Mouse (Mus musculus) frontal cortex, postnatal 14 days (tissue): Measurements from ENCODE around the gene Mrtfa.

Experiments
- DNase-seq, 2 experiments: peaks; one replicate each; pipeline ENCODE4 v3.0.0; 2022; ENCODE audit warnings: low spot score in 2 of 2

The Mrtfa gene

GRCm38 (mm10) chr15:81031611-81032010, 158.9 kb downstream of the Mrtfa start:
- no peak for DNase-seq

GRCm38 (mm10) chr15:81030891-81031425, 159.6 kb downstream of the Mrtfa start:
- no peak for DNase-seq

- peak; percentile 67 to 82 for DNase-seq
These were observed 163.0 kb downstream of the Mrtfa start for GRCm38 (mm10) chr15:81027378-81028173.

DNA sequence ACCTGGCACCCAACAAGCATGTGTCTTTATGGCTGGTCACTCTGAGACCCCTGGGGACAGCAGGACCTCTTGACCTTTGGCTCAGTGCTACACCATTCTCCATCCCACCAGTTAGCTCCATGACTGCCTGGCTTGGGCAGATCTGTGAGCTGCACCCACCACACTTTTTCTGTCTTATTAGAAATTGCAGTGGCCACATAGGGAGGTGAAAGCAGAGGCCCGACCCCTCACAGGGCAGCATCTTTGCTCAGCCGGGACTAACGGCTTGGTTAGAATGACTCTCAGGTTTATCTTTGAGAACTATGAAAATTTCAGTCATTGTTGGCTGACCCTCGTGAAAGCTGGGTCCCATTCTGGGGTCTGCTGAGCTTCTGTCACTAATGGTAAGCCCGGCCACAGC, 163.7 kb downstream of the Mrtfa start:
- DNase-seq: no peak

- DNase-seq: no peak
These were observed 166.7 kb downstream of the Mrtfa start for GRCm38 (mm10) chr15:81023842-81024241.

GRCm38 (mm10) chr15:81022437-81022836, 168.1 kb downstream of the Mrtfa start:
- DNase-seq: no peak

GRCm38 (mm10) chr15:81021377-81021776, 169.2 kb downstream of the Mrtfa start:
- no peak for DNase-seq

DNA sequence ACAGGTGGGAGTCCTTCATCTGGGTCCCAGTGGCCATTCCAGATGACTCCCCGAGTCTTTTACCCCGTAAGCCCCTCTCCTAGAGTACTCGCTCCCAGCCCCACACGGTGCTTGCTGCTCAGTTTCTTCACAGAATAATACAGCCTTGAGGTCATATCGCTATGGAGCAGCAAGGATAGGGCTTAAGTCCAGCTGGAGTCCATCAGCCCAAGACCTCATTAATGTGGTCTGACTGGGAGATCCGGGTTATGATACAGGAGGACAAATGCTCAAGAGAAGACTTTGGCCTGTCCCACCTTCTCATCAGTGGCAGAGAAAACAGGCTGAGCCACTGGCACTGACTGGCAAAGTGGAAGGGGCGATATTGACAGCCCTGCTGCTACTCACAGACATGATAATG, 173.2 kb downstream of the Mrtfa start:
- no peak for DNase-seq

- DNase-seq: no peak
These were observed 174.1 kb downstream of the Mrtfa start for GRCm38 (mm10) chr15:81016488-81016887.

GRCm38 (mm10) chr15:81015068-81015744, 175.4 kb downstream of the Mrtfa start:
- no peak for DNase-seq

DNA sequence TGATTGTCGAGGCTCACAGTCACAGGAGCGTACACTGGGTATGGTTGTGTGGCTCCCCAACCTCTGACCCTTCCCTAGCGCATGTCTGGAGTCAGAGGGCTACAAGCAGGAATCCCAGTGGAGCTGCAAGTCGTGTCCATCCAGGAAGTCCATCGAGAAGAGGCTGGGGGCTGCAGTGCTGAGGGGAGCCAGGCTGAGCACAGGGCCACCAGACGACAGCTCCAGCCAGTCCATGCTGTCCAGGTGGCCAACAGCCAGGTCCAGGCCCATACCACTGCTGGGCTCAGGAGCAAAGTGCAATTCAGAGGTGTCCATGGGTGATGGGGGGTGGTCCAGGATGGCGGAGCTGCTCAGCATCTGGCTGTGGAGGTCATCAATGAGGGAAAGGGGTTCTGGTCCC, 177.4 kb downstream of the Mrtfa start:
- no peak for DNase-seq

DNA sequence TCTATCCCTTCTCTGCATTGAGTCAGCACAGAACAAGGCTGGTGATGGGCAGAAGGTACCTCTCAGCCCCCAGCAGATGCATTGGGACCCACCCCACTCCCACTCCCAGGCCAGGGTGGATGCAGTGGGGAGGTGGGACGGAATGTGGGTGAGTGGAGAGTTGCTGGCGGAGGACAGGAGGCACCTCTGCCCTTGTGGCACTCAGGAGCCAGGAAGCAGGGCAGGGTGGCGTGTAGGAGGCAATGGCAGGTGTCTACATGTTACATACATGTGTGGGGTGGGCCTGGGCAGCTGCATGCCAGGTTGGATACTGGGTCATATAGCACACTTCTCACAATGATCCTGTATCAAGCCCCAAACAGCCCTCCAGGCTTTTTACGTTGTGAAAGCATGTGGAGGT, 178.2 kb downstream of the Mrtfa start:
- DNase-seq: peak in 1 of 2 experiments; percentile 5

- no peak for DNase-seq
These were observed 179.0 kb downstream of the Mrtfa start for GRCm38 (mm10) chr15:81011523-81011922.

GRCm38 (mm10) chr15:81010114-81010513, 180.4 kb downstream of the Mrtfa start:
- no peak for DNase-seq

- no peak for DNase-seq
These were observed 181.9 kb downstream of the Mrtfa start for GRCm38 (mm10) chr15:81008689-81009123.

- DNase-seq: no peak
These were observed 182.7 kb downstream of the Mrtfa start for GRCm38 (mm10) chr15:81007905-81008304.

- no peak for DNase-seq
These were observed 183.2 kb downstream of the Mrtfa start for GRCm38 (mm10) chr15:81007339-81007738.

DNA sequence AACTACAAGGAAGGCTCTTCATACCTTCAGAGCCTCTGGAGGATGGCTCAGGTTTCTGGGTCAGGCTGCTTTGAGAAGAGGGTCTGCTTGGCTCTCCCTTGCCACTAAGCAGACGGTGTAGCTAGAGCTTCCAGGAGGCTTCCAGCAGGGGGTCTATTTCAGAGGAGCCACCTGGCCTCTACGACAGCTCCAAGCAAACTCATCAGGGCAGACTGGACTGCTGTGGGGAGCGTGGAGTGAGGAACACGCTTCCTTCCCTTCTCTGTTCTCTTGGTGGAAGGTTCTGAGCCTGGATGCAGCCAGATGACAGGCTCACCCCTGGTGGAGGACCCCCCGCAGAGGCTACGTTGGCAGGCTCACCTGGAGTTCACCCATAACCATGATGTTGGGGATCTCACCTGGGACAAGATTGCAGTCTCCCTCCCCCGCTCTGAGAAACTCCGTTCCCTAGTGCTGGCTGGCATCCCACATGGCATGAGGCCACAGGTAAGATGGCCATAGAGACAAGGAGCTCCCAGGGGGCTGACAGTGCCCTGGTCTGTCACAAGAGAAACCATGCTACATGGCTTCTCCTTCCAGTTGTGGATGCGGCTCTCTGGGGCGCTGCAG, 184.3 kb downstream of the Mrtfa start:
- no peak for DNase-seq

DNA sequence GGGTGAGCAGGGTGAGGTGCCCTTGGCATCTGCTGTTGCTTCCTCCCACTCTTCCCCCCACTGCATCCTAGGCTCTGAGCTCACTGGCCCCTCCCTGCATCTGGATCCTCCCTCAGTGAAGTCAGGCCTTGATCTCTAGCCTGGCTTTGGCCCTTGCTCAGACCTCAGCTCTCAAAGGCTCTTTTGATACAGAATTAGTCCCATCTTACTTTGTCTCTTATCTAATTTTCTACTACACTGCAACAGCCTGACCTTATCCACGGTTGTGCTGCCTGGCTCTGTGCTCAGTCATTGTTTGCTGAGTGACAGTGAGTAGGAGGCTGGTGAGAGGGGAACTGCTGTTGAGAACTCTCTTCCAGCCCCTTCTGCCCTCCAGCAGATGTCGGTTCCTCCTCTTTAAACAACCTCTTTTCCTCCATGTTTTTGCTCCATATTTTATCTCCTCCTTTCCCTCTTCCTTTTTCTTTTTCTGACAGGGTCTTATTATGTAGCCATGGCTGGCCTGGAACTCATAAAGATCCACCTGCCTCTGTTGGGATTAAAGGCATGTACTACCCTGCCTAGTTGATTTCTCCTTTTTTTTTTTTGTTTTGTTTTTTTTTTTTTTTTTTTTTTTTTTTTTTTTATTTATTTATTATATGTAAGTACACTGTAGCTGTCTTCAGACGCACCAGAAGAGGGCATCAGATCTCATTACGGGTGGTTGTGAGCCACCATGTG, 190.0 kb downstream of the Mrtfa start:
- DNase-seq: no peak

DNA sequence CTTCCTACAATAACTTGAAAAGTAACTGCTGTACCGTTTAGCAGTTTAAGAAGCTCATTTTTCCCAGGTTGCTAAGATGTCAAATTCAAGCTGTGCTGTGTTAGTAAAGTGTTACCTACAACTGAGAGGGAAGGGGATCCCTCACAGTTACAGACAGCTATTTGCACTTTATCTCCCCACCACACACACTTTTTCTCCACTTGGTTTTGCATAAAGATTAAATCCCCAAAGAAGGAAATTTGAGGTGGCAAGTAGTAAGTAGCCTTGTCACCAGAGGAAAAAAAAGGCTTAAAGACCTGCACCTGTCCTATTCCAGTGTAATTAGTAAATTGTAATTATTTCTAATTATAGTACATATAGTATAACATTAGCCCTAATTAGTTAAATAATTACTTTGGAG, 193.5 kb downstream of the Mrtfa start:
- DNase-seq: no peak

DNA sequence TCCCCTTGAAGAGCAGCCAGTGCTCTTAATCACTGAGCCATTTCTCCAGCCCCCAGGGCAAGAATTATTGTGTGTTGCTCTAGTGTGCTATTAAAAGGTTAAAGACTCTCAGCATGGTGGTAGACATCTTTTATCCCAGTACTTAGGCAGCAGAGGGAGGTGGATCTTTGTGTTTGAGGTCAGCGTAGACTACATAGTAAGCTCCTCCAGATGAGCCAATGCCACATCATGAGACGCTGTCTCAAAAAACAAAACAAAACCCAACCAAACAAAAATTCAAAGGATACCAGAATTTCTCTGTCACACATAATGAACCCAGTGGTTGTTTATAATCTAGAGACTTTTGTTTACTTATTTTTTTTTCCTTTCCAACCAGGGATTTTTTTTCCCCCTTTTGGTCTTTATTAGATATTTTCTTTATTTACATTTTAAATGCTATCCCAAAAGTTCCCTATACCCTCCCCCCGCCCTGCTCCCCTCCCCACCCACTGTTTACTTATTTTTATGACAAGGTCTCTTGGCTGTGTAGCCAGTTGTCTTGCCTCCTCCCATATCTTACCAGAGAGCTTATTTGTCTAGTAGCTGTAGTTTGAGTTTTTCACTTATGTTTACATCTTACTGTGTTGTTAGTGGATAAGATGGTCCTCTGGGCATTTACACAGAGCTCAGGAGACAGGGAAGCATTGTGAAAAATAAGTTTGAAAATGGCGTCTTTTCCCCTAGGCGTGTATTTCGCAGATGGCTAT, 194.3 kb downstream of the Mrtfa start:
- no peak for DNase-seq
